Mouse (Mus musculus): ENCODE data around the gene Stk32b.

DNA sequence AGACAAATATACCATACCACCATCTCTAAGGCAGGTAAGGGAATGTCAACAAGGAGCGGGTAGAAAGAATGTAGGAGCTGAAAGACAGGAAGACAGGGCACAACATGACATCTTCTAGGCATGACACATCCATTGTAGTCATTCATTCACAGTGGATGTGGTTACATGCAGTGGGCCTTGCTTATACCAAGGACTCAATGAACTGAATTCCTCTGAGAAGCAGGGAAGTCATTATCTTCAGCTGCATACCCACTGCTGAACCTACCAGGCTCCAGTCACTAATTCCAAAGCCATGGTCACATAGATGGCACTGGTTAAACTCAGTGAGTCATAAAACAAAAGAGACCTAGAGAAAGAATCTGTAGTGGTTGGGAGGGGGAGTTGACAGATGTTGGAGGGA, 105.1 kb downstream of the Stk32b start:
- no peak for TF ChIP-seq HCFC1 (IDR thresholded peaks at IDR 0.05; ENCODE audit: borderline replicate concordance, insufficient read depth, low read length)
- TF ChIP-seq ZC3H11A (IDR thresholded peaks at IDR 0.05; ENCODE audit: borderline replicate concordance, low read depth, low read length) = no peak
- no peak for TF ChIP-seq CHD2 (IDR thresholded peaks at IDR 0.05; ENCODE audit: low read depth, low read length)

Data from ES-E14 (cell line).